Mouse (Mus musculus): Measurements from ENCODE around the gene Banf2.

- no peak for TF ChIP-seq MAFK (IDR thresholded peaks at IDR 0.05; ENCODE audit: insufficient read depth, low read depth, low read length)
- TF ChIP-seq ZNF384 (IDR thresholded peaks at IDR 0.05; ENCODE audit: low read depth, low read length) = no peak
- no peak for TF ChIP-seq CHD2 (IDR thresholded peaks at IDR 0.05; ENCODE audit: low read depth, low read length)
- TF ChIP-seq ZC3H11A (IDR thresholded peaks at IDR 0.05; ENCODE audit: borderline replicate concordance, low read depth, low read length) = no peak
Observed at GRCm38 (mm10) chr2:144108376-144108775, 75.5 kb downstream of the Banf2 start.

All from ES-E14 (cell line).